Mouse (Mus musculus) kidney, adult 2 months (tissue): ENCODE results near the gene Ccn1. TPM values are rescaled to one million over a fixed set of nuclear protein-coding genes. Genes with fewer than 3 reads are reported as not detected.
A peak's percentile ranks its signal among the peaks of the same experiment; 100 is the strongest.

ENCODE experiments used
- DNase-seq: peaks from one replicate; pipeline ENCODE4 v3.0.0; 2021
- H3K27ac ChIP-seq: fragments of 200-500 bp; 2 replicates; pipeline ENCODE4 v1.5.1; 2012; ENCODE audit warnings: low read depth, low read length, control low read depth, inconsistent platforms; ENCODE audit not compliant: insufficient read depth
- H3K27me3 ChIP-seq: fragments of 200-500 bp; replicated peaks from 2 replicates; pipeline ENCODE4 v1.6.1; 2012; ENCODE audit warnings: mild to moderate bottlenecking, moderate library complexity, low read length, inconsistent platforms; ENCODE audit not compliant: control insufficient read depth, insufficient read depth
- H3K36me3 ChIP-seq: fragments of 200-500 bp; 2 replicates; pipeline ENCODE4 v1.6.1; 2012; ENCODE audit warnings: mild to moderate bottlenecking, moderate library complexity, low read length, inconsistent platforms; ENCODE audit not compliant: control insufficient read depth, insufficient read depth
- H3K4me1 ChIP-seq: fragments of 200-500 bp; 2 replicates; pipeline ENCODE4 v1.6.1; 2011; ENCODE audit warnings: low read length; ENCODE audit not compliant: control insufficient read depth, insufficient read depth
- H3K4me3 ChIP-seq: fragments of 200-500 bp; 2 replicates; pipeline ENCODE4 v1.5.1; 2011; ENCODE audit warnings: mild to moderate bottlenecking, low read depth, low read length, control low read depth; ENCODE audit not compliant: insufficient read depth
- CTCF ChIP-seq: fragments of 200-500 bp; conservative IDR thresholded peaks from 2 replicates; pipeline ENCODE4 v1.5.1; 2011; ENCODE audit warnings: low read depth, mild to moderate bottlenecking, control low read depth, low read length, moderate library complexity, mixed read lengths; ENCODE audit not compliant: insufficient read depth, insufficient read length
- POLR2A ChIP-seq: fragments of 200-500 bp; IDR thresholded peaks from one replicate; pipeline ENCODE4 v1.6.1; 2011; ENCODE audit warnings: low read depth, low read length, control low read depth
- WGBS: fragments of 180-500 bp; shearing (Covaris S2); methylation state at CpG from one replicate; pipeline ENCODE4 v1.1.7; 2018; 5-methylcytosine and 5-hydroxymethylcytosine counted together
- polyA plus RNA-seq: library from polyadenylated mRNA; depleted of rRNA; stranded (reverse); fragments of >200 nt; gene quantifications from 2 replicates; pipeline ENCODE4 v1.2.3, GENCODE M21; 2012

The Ccn1 gene
- polyA plus RNA-seq, 1 experiment, result 14.2 TPM

GRCm38 (mm10) chr3:145621209-145621608 lies 28.6 kb downstream of the Ccn1 start:
- no peaks in the 10 kb centered on the region for H3K27me3 ChIP-seq
- no peak for TF ChIP-seq CTCF
- no peak for TF ChIP-seq POLR2A
- WGBS, result 79% methylated on average over 4 of the region's 4 CpGs
- no peak overlapping the region for H3K4me3 ChIP-seq
- no peaks in the 10 kb centered on the region for H3K4me1 ChIP-seq
- no peak for DNase-seq
- no peaks in the 10 kb centered on the region for H3K36me3 ChIP-seq
- no peak overlapping the region for H3K27ac ChIP-seq

DNA sequence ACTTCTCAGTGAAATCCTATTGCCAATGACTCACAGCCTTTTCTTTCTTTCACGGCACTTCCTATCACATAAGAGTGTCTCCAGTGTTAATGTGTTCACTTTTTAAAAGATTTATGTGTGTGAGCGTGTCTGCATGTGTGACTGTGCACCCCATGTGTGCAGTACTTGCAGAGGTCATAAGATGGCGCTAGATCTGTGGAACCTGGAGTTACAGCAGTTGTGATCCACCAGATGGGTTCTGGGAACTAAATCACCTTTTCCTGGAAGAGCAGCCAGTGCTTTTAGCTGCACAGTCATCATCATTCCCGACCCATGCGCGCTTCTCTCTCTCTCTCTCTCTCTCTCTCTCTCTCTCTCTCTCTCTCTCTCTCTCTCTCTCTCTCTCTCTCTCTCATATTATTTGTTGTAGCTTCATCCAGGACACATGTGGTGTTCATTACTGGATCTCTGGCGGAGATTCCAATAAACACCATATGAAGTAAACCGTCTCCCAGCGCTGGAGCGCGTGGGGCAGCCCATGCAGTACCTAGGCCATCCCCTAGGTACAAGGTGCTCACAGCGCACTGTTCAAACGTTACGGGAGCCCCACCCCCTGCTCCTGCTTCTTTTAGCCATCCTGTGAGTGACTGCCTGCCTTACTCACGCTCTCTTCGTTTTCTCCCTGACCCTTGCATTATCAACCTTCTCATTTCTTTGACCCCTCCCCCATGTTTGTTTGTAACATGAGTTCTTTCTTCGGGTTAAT lies 30.0 kb downstream of the Ccn1 start:
- 93% methylated on average over 17 of the region's 17 CpGs for WGBS
- no peaks in the 10 kb centered on the region for H3K36me3 ChIP-seq
- H3K27me3 ChIP-seq, result no peaks in the 10 kb centered on the region
- H3K4me1 ChIP-seq, result 0 out of 2 replicates have a peak, but pooled peaks cover 6% of the 10 kb centered on the region
- DNase-seq, result no peak
- no peak overlapping the region for H3K27ac ChIP-seq
- TF ChIP-seq POLR2A (no peak), CTCF (no peak)
- H3K4me3 ChIP-seq, result no peak overlapping the region

DNA sequence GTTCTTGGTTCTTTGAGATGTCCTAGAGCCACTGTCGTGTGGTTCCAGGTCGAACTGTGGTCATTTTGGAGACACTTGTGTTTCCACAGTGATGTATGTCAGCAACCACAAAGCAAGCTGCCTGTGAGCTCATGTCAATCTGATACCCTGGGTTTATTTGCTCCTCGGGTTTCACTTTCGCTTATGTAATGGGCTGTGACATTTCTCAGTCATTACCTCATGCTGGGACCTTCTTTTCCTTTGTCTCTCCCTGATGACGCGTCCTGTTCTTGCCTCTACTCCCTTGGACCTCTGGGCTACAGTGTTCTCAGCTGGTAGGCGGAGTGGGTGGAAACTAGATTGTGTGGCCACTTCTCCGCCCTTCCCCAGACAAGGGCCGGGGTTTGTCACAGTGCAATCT lies 31.5 kb downstream of the Ccn1 start:
- 77% methylated on average over 9 of the region's 9 CpGs for WGBS
- no peak for TF ChIP-seq CTCF
- no peak for TF ChIP-seq POLR2A
- H3K4me1 ChIP-seq, result 0 out of 2 replicates have a peak, but pooled peaks cover 9% of the 10 kb centered on the region

DNA sequence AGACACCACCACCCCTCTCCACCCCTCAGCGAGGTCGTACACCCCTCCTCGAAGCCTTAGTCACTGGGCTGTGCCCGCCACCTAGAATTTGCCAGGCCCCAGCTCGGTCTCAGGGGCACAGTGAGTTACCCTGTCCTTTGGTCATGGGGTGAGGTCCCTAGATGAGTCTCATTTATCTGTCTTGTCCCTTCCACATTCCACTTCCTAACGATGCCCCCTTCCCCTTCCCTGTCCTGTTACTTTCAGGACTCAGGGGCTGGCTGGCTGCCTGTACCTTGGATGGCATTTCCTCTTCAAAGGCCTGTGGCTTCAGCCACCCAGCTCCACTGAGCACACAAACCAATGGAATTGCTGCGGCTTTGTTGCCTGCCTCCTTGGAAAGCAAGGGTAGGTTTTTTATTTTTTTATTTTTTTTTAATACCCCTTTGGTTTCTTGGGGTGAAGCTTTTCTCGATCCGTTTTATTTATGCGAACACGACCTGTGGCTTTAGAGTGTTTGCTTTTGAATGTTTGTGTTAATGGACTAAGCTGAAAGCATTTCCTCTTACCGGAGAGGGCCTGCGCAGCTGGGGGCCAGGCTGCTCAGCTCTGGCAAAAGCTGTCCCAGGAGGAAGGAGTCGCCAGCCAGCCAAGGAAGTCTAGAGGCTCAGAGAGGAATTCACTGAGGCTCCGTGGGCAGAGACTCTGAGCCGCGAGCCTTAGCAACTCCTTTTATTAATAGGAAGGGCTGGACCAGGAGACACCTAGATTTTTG lies 35.2 kb downstream of the Ccn1 start:
- 28% methylated on average over 17 of the region's 17 CpGs for WGBS

More for the DNA sequence above, 31.5 kb downstream of the Ccn1 start:
- Histone ChIP-seq H3K27ac (no peak overlapping the region), H3K27me3 (no peaks in the 10 kb centered on the region), H3K36me3 (no peaks in the 10 kb centered on the region), H3K4me3 (no peak overlapping the region)
- no peak for DNase-seq

DNA sequence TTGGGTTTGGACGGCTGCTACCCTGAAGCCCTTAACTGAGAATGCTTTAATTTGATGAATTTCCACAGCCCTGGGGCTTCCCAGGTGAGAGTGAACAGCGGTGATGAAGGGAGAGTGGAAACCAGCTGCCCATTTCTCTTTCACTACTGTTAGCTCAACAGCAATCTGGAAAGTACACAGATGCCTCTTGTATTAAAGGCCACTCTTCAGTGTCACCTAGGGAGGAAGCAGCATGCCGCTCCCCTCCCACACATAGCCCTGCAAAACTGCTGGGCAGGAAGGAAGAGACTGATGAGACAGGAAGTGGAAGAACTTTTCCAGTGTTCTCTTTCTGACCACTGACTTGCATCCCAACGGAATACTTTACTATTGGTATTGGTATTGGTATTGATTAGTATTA lies 36.5 kb downstream of the Ccn1 start:
- no peak for TF ChIP-seq POLR2A
- 75% methylated on average over 4 of the region's 4 CpGs for WGBS

More for the DNA sequence above, 35.2 kb downstream of the Ccn1 start:
- no peak overlapping the region for H3K4me3 ChIP-seq
- H3K4me1 ChIP-seq, result 0 out of 2 replicates have a peak, but pooled peaks cover 9% of the 10 kb centered on the region
- H3K27me3 ChIP-seq, result no peaks in the 10 kb centered on the region
- no peaks in the 10 kb centered on the region for H3K36me3 ChIP-seq
- DNase-seq, result peak; percentile 68
- TF ChIP-seq CTCF (no peak), POLR2A (no peak)
- peak overlapping the region; percentile 52 for H3K27ac ChIP-seq

GRCm38 (mm10) chr3:145612662-145613061 lies 37.1 kb downstream of the Ccn1 start:
- H3K27me3 ChIP-seq, result no peaks in the 10 kb centered on the region
- H3K36me3 ChIP-seq, result no peaks in the 10 kb centered on the region
- WGBS, result 22% methylated on average over 4 of the region's 4 CpGs
- no peak overlapping the region for H3K27ac ChIP-seq
- H3K4me3 ChIP-seq, result no peak overlapping the region
- TF ChIP-seq POLR2A (no peak), CTCF (peak; percentile 57)
- 0 out of 2 replicates have a peak, but pooled peaks cover 9% of the 10 kb centered on the region for H3K4me1 ChIP-seq
- DNase-seq, result peak; percentile 21

More for the DNA sequence above, 36.5 kb downstream of the Ccn1 start:
- Histone ChIP-seq H3K27ac (no peak overlapping the region), H3K4me1 (0 out of 2 replicates have a peak, but pooled peaks cover 9% of the 10 kb centered on the region), H3K27me3 (no peaks in the 10 kb centered on the region), H3K4me3 (no peak overlapping the region), H3K36me3 (no peaks in the 10 kb centered on the region)
- DNase-seq, result no peak

- TF ChIP-seq POLR2A, result no peak
- no peak for TF ChIP-seq CTCF
- 82% methylated on average over 5 of the region's 5 CpGs for WGBS
- H3K27me3 ChIP-seq, result no peaks in the 10 kb centered on the region
- no peak overlapping the region for H3K27ac ChIP-seq
- DNase-seq, result no peak
- H3K4me1 ChIP-seq, result no peaks in the 10 kb centered on the region
- H3K36me3 ChIP-seq, result no peaks in the 10 kb centered on the region
- H3K4me3 ChIP-seq, result no peak overlapping the region
Observed at GRCm38 (mm10) chr3:145608320-145608719, 41.5 kb downstream of the Ccn1 start.
